Mouse (Mus musculus) right cerebral cortex, adult 18-20 months (tissue): ENCODE measurements around the gene 4931409K22Rik.
"Not testable (repeated sequence)": the region's sequence is repeated elsewhere in the genome, so short reads cannot be mapped to it uniquely, and the experiment has no call there.

Experiments used
- DNase-seq: peaks from one replicate; pipeline ENCODE4 v3.0.0; 2022; ENCODE audit warnings: mixed read lengths

The 4931409K22Rik gene

GRCm38 (mm10) chr5:24592471-24593160 lies 36.0 kb upstream of the 4931409K22Rik start:
- DNase-seq: no peak

- no peak for DNase-seq
Measured at GRCm38 (mm10) chr5:24591796-24592470, 35.3 kb upstream of the 4931409K22Rik start.

GRCm38 (mm10) chr5:24591268-24591721 lies 34.7 kb upstream of the 4931409K22Rik start:
- no peak for DNase-seq

GRCm38 (mm10) chr5:24589511-24590500 lies 33.2 kb upstream of the 4931409K22Rik start:
- no peak for DNase-seq

GRCm38 (mm10) chr5:24587200-24587577 lies 30.6 kb upstream of the 4931409K22Rik start:
- DNase-seq: peak; percentile 73

GRCm38 (mm10) chr5:24586547-24587199 lies 30.1 kb upstream of the 4931409K22Rik start, which contains the start of gene Chpf2:
Chpf2 (plus strand) TSS chr5:24586741.
- peak; percentile 87 for DNase-seq

- DNase-seq: no peak
Measured at GRCm38 (mm10) chr5:24586106-24586505, 29.5 kb upstream of the 4931409K22Rik start.

GRCm38 (mm10) chr5:24578109-24578963 lies 21.7 kb upstream of the 4931409K22Rik start:
- DNase-seq: no peak

GRCm38 (mm10) chr5:24577183-24577929 lies 20.7 kb upstream of the 4931409K22Rik start, which contains the start of gene Abcf2:
Abcf2 (minus strand) TSS chr5:24577467.
- peak; percentile 100 for DNase-seq

- DNase-seq: no peak
Measured at GRCm38 (mm10) chr5:24576801-24577182, 20.2 kb upstream of the 4931409K22Rik start.

- DNase-seq: no peak
Measured at GRCm38 (mm10) chr5:24575948-24576347, 19.3 kb upstream of the 4931409K22Rik start.

- DNase-seq: not testable (repeated sequence)
Measured at GRCm38 (mm10) chr5:24555335-24555734, 1.3 kb downstream of the 4931409K22Rik start.

- no peak for DNase-seq
Measured at GRCm38 (mm10) chr5:24553621-24554244, 2.9 kb downstream of the 4931409K22Rik start.

GRCm38 (mm10) chr5:24551317-24551688 lies 5.3 kb downstream of the 4931409K22Rik start:
- DNase-seq: no peak

GRCm38 (mm10) chr5:24550598-24551316 lies 5.9 kb downstream of the 4931409K22Rik start:
- DNase-seq: peak; percentile 67

- no peak for DNase-seq
Measured at GRCm38 (mm10) chr5:24542643-24543042, 14.0 kb downstream of the 4931409K22Rik start.

GRCm38 (mm10) chr5:24541144-24541569 lies 15.5 kb downstream of the 4931409K22Rik start:
- DNase-seq: no peak

GRCm38 (mm10) chr5:24540387-24541143 lies 16.0 kb downstream of the 4931409K22Rik start, which contains the start of gene Asb10:
Asb10 (minus strand) TSS chr5:24540978.
- peak; percentile 28 for DNase-seq
